Mouse (Mus musculus): ENCODE measurements around the gene Lnx1. TPM values are rescaled to one million over a fixed set of nuclear protein-coding genes. Genes with fewer than 3 reads are reported as not detected.

Lnx1 gene
- polyA plus RNA-seq (2015; fragmentation: Nextera tagmentation; extraction: Ambion mirVana): 24.5 and 25.9 TPM in 2 replicates

DNA sequence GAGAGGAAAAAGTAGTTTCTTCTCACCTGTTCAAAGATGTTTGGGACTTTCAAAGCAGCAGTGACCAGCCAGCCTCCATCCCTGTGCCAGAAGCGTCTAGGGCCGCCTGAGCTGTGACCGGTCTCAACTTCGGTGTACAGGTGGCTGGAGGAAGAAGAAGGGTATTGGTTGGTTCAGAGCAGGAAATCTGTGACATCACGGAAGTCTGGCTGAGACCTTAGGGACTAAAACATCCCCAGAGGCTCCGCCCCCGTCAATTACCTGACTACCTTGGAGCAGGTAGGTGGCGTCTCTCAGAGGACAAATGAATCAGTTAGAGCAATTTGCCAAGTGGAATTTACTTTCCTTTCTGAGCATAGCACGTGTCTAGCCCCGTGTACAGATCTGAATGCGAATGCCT is at the start of gene Lnx1:
Gene Lnx1, minus strand, starts transcription at position 147 of the 400 bp plus-strand sequence.

Other genes starting within 250 kb of the Lnx1 start
- 17.3 and 19.3 TPM in 2 replicates for gene Scfd2, start 171.2 kb downstream of the Lnx1 start, polyA plus RNA-seq (2015; fragmentation: Nextera tagmentation; extraction: Ambion mirVana)
- 55.8 and 56.2 TPM in 2 replicates for gene Fip1l1, start 167.5 kb downstream of the Lnx1 start, polyA plus RNA-seq (2015; fragmentation: Nextera tagmentation; extraction: Ambion mirVana)